Mouse (Mus musculus): ENCODE results near the gene Tbrg1.

DNA sequence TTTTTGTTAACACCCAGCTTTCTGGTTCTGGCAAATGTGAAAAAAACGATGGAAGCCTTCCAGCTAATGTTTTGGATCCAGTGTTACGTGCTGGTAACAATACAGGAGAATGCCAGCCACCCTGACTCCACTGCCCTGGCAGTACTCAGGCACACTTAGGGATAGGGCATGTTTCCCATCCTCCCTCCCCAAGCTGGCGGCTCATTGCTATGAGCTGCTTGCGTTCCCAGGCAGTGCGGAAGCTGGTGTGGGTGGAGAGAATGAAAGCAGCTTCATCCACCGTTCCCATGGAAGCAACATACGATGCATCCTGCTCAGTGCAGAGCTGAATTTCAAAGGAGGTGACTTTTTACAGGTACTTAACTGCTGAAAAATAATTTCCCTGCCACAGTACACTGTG lies 31.5 kb downstream of the Tbrg1 start:
- no peak for TF ChIP-seq TAL1 (IDR thresholded peaks at IDR 0.05; ENCODE audit: low read length)
- no peak for TF ChIP-seq GATA1 (IDR thresholded peaks at IDR 0.05; ENCODE audit: low read length)
